Mouse (Mus musculus): ENCODE results near the gene Itgb1bp2. TPM values are rescaled to one million over a fixed set of nuclear protein-coding genes. Genes with fewer than 3 reads are reported as not detected.

Gene Itgb1bp2
- 10 to 100 TPM in 1 of 2 experiments, 1 to 10 TPM in 1; 8.5 to 18.5 TPM for total RNA-seq (2021)
- long read RNA-seq, experiment 1, partial matches to known transcripts = 0 of 3 reads
- long read RNA-seq, experiment 1, other reads (novel, unspliced or antisense) = 1 of 3 reads
- long read RNA-seq, experiment 2, partial matches to known transcripts = 1 of 6 reads
- long read RNA-seq, experiment 2, other reads (novel, unspliced or antisense) = 3 of 6 reads

DNA sequence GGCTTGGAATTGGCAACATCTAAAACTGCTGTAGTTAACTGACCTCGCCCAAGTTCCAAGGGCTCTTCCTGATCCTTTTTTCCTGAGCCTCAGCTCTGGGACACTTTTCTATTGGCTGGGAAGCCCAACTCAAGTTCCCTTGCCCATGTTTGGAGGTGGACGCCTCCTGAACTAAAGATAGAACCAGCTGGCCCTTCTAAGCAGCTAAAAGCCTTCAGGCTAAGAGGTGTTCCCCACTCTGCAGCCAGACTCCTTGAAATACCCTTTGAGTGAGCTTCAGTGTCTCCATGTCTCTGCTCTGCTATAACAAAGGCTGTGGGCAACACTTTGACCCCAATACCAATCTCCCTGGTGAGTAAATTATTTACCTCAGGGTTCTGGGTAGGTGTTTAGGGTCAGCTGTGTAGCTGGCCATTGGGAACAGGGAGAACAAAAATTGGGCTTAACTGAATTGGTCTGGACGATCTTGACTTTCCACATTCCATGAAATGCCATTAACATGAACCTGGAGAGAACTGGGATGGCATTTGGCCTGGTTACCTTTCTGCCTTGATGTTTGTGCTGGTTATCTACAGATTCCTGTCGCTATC lies at the start of gene Itgb1bp2:
Gene Itgb1bp2, plus strand, starts transcription at position 203 of the 590 bp plus-strand sequence.
- DNase-seq (ENCODE audit: low spot score in 2 of 2) = no peak

- peak; percentile 17 to 27 for DNase-seq (ENCODE audit: low spot score in 2 of 2)
Observed at GRCm38 (mm10) chrX:101418946-101419724, 29.8 kb upstream of the Itgb1bp2 start.

GRCm38 (mm10) chrX:101419725-101420699 lies 28.9 kb upstream of the Itgb1bp2 start:
- peak; percentile 67 to 70 for DNase-seq (ENCODE audit: low spot score in 2 of 2)

DNA sequence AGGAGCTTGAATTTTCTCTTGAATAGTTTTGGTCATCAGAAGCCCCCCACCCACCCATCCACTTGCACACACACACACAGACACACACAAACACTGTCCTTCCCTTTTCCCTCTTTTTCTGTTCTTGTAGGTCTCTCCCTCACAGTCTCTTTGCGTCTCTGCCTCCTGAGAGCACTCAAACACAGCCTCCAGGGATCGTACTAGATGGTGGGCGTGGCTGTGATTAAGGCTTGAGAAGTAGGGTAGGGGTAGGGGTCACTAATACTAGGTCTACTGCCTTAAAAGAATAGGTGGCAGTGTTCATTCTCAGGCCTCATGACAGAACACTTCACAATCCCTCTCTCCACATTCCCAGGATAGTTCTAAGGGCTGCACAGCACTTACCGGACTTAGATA lies 28.2 kb upstream of the Itgb1bp2 start, which contains the start of gene Zmym3:
Gene Zmym3, minus strand, starts transcription at position 150 of the 396 bp plus-strand sequence.
- no peak for DNase-seq (ENCODE audit: low spot score in 2 of 2)

GRCm38 (mm10) chrX:101423462-101423861 lies 25.4 kb upstream of the Itgb1bp2 start:
- no peak for DNase-seq (ENCODE audit: low spot score in 2 of 2)

DNA sequence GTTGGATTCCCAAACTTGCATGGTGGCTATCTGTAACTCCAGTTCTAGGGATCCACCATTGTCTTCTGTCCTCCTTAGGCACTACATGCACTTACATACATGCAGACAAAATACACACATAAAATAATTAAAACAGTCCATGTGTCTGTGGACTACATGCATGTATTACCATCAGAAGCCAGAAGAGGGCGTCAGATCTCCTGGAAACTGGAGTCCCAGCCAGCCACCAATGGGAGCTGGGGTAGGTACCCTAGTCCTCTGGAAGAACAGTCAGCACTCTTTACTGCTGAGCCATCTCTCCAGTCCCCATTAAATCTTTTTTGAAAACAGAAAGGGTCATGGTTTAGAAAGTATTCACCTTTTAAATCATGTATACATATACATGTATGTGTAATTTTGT lies 21.1 kb upstream of the Itgb1bp2 start:
- DNase-seq (ENCODE audit: low spot score in 2 of 2) = no peak

DNA sequence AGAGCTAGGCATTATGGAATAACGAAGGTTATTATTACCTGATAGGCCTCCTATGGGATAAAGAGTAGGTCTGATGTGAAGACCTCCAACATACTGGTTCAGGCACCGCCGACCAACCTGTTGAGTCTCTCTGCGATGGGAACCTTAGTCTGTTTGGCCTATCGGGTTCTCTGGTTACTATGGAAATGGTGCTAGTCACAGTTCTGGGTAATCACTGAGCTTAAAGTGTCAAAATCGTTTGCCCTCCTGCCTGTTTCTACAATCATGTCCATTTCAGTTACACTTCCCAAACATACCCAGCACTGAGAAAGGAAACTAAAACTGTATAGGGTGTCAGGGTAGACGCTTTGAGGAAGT lies 20.1 kb upstream of the Itgb1bp2 start:
- no peak for DNase-seq (ENCODE audit: low spot score in 2 of 2)

DNA sequence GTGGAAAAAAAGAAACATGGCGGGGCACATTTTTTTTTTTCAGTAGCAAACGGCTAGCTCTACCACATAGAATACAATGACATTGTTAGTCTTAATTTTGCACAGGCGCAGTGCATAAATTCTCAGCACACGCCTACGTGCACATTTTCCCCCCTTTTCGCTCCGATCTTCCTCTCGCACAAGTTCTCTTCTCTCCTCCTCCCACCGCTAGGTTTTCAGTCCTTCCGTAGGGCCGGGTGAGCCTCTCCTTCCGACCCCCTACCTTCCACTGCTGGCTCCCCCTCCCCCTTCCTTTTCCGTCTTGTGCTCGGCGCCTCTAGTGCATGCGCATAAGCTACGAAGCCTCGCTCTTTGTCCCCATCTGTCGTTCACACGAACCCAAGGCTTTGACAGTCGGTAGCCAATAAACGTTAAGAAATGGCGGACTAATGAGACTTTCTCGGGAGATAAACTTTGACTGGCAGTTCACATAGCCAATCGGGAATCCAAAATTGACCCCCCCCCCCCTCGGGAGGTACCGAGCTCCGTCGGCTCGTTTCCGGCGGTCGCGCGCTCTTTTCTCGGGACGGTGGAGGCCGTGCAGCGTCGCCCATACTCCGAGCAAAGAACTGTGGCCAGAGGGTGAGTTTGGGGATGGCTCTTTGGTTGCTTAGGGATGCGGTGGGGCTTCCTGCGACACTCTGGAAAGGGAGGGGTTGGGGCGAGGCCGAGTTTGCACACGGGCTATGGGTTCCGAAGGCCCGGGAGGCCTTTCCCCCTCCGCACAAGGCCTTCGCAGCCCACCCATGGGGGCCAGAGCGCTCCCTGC lies 19.5 kb upstream of the Itgb1bp2 start, which contains the start of gene Nono:
Gene Nono, plus strand, starts transcription at position 177 of the 808 bp plus-strand sequence.
- DNase-seq (ENCODE audit: low spot score in 2 of 2) = peak in 1 of 2 experiments; percentile 66

- peak in 1 of 2 experiments; percentile 10 for DNase-seq (ENCODE audit: low spot score in 2 of 2)
Observed at GRCm38 (mm10) chrX:101429976-101430375, 18.9 kb upstream of the Itgb1bp2 start.

DNA sequence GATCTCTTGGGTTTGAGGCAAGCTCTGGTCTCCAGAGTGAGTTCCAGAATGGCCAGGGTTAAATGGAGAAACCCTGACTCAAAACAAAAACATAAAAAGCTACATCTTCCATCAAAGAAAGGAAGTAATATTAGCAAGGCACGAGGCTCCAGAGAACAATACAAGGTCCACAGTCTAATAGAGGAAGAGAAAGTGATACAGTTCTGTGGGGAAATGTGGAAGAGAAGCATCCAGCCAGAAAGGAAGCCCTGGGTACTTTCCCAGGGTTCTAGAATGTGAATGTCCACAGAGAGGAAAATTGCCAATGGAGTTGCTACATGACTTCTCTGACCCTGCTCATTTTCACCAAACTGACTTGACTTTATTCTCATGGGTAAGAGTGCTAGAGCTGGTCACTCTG lies 2.3 kb downstream of the Itgb1bp2 start:
- no peak for DNase-seq (ENCODE audit: low spot score in 2 of 2)

GRCm38 (mm10) chrX:101451591-101451990 lies 2.7 kb downstream of the Itgb1bp2 start:
- no peak for DNase-seq (ENCODE audit: low spot score in 2 of 2)

- DNase-seq (ENCODE audit: low spot score in 2 of 2) = no peak
Observed at GRCm38 (mm10) chrX:101472202-101472601, 23.3 kb downstream of the Itgb1bp2 start.

- DNase-seq (ENCODE audit: low spot score in 2 of 2) = no peak
Observed at GRCm38 (mm10) chrX:101481604-101482350, 32.9 kb downstream of the Itgb1bp2 start.

- DNase-seq (ENCODE audit: low spot score in 2 of 2) = peak in 1 of 2 experiments; percentile 6
Observed at GRCm38 (mm10) chrX:101486487-101487152, 37.7 kb downstream of the Itgb1bp2 start.

Other genes with a start within 250 kb of the Itgb1bp2 start
- 10 to 100 TPM; 58.5 to 61.6 TPM for gene Snx12, start 226.5 kb upstream of the Itgb1bp2 start, total RNA-seq (2021)
- gene Foxo4, start 194.6 kb upstream of the Itgb1bp2 start, total RNA-seq (2021) = 10 to 100 TPM; 32.3 to 36.8 TPM
- 1 to 10 TPM in 1 of 2 experiments, under 1 TPM in 1; 0.84 to 1.2 TPM for gene Gm614, start 185.1 kb upstream of the Itgb1bp2 start, total RNA-seq (2021)
- gene Il2rg, start 180.8 kb upstream of the Itgb1bp2 start, total RNA-seq (2021) = 10 to 100 TPM; 10.4 TPM
- gene Gm20489, start 180.1 kb upstream of the Itgb1bp2 start, total RNA-seq (2021) = not detected
- 10 to 100 TPM; 43.6 to 48.7 TPM for gene Med12, start 175.1 kb upstream of the Itgb1bp2 start, total RNA-seq (2021)
- 10 to 100 TPM; 13.4 to 13.6 TPM for gene Nlgn3, start 149.9 kb upstream of the Itgb1bp2 start, total RNA-seq (2021)
- 10 to 100 TPM in 1 of 2 experiments, 1 to 10 TPM in 1; 6.2 to 43.9 TPM for gene Gjb1, start 72.7 kb upstream of the Itgb1bp2 start, total RNA-seq (2021)
- gene Zmym3, start 28.2 kb upstream of the Itgb1bp2 start, total RNA-seq (2021) = 100 to 1,000 TPM; 134 to 141 TPM
- gene Nono, start 19.8 kb upstream of the Itgb1bp2 start, total RNA-seq (2021) = 100 to 1,000 TPM; 287 to 290 TPM
- gene Taf1, start 83.6 kb downstream of the Itgb1bp2 start, total RNA-seq (2021) = 10 to 100 TPM; 30.9 to 45.0 TPM
- 100 to 1,000 TPM; 250 to 275 TPM for gene Ogt, start 191.0 kb downstream of the Itgb1bp2 start, total RNA-seq (2021)

Data from adrenal gland, postnatal 4 days (tissue).